Mouse (Mus musculus) midbrain, embryonic 11.5 days (tissue): ENCODE measurements around the gene Gm43191. TPM values are rescaled to one million over a fixed set of nuclear protein-coding genes. Genes with fewer than 3 reads are reported as not detected.

Experiments used
- ATAC-seq: fragments of 200-750 bp; cut with Nextera tagmentation; 2 replicates; pipeline ENCODE4 v1.8.0; 2017; ENCODE audit warnings: moderate TSS enrichment, moderate library complexity; ENCODE audit not compliant: low FRiP score
- DNase-seq: peaks from one replicate; pipeline ENCODE4 v3.0.0; 2015; ENCODE audit warnings: low spot score; ENCODE audit errors: missing footprints
- H3K27ac ChIP-seq: fragments of 300-500 bp; sonication (generic); 2 replicates; pipeline ENCODE4 v1.5.1; 2014; ENCODE audit warnings: low read depth, low read length
- H3K27me3 ChIP-seq: fragments of 300-500 bp; sonication (generic); 2 replicates; pipeline ENCODE4 v1.6.1; 2014; ENCODE audit warnings: mild to moderate bottlenecking, low read length, moderate library complexity, mixed read lengths; ENCODE audit not compliant: control insufficient read depth, insufficient read depth
- H3K36me3 ChIP-seq: fragments of 300-500 bp; sonication (generic); 2 replicates; pipeline ENCODE4 v1.6.1; 2014; ENCODE audit warnings: mild to moderate bottlenecking, low read length, moderate library complexity, mixed read lengths; ENCODE audit not compliant: control insufficient read depth, insufficient read depth
- H3K4me1 ChIP-seq: fragments of 300-500 bp; sonication (generic); 2 replicates; pipeline ENCODE4 v1.6.1; 2014; ENCODE audit warnings: low read length; ENCODE audit not compliant: control insufficient read depth, insufficient read depth
- H3K4me2 ChIP-seq: fragments of 300-500 bp; sonication (generic); 2 replicates; pipeline ENCODE4 v1.6.1; 2014; ENCODE audit warnings: mild to moderate bottlenecking, moderate library complexity
- H3K4me3 ChIP-seq: fragments of 300-500 bp; sonication (generic); 2 replicates; pipeline ENCODE4 v1.5.1; 2014; ENCODE audit warnings: low read depth, low read length
- H3K9ac ChIP-seq: fragments of 300-500 bp; sonication (generic); 2 replicates; pipeline ENCODE4 v1.6.1; 2014; ENCODE audit warnings: low read length
- H3K9me3 ChIP-seq: fragments of 300-500 bp; sonication (generic); 2 replicates; pipeline ENCODE4 v1.6.1; 2016; ENCODE audit warnings: low read length; ENCODE audit not compliant: control insufficient read depth
- WGBS: fragments of 180-500 bp; shearing (Covaris S2); extraction: QIAGEN DNeasy Blood & Tissue Kit; methylation state at CpG from one replicate; pipeline ENCODE4 v1.1.7; 2014; 5-methylcytosine and 5-hydroxymethylcytosine counted together
- polyA plus RNA-seq: library from polyadenylated mRNA; unstranded; fragments of >200 nt; fragmentation: Nextera tagmentation; extraction: Ambion mirVana; gene quantifications from 2 replicates; pipeline ENCODE4 v1.2.1, GENCODE M21; 2014

The Gm43191 gene
- polyA plus RNA-seq, 1 experiment from 2014 or later = not detected

DNA sequence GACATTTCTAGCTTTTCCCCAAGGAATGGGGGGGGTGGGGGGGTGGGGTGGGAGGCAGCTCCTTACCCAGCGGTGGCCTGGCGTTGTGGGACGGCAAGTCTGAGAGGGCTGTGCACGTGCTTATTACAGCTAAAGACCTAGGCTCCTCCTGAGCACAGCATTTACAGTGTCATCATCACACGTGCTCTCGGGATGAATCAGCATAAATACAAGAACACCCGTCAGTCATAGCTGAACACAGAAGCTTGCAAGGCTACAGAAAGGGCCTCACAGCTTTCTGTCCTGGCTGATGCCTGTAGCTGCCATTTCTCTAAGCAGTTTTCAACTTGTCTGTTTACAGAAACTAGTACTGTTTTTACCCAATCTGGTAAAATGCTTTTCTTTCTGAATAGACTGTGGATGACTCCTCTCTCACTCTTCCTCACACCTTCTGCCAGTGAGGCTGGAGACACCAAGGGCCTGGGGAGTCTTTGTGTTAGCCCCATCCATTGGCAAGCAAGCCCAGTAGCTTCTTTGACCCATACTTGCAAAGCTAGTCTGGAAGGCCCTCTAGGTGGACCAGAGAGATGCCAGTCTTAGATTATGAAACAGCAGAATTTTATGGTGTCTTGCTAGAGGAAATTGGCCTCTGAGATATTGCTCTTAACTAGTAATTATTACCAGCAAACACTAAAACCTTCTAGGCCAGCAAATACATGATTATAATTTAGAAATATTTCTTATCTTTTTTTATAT lies 60.3 kb downstream of the Gm43191 start:
- no peaks in the 10 kb centered on the region for H3K27me3 ChIP-seq
- no peak overlapping the region for H3K4me3 ChIP-seq
- H3K9me3 ChIP-seq = no peaks in the 10 kb centered on the region
- DNase-seq (peak; percentile 33), ATAC-seq (no peak)
- no peaks in the 10 kb centered on the region for H3K4me1 ChIP-seq
- H3K27ac ChIP-seq = no peak overlapping the region
- WGBS = 90% methylated on average over 7 of the region's 7 CpGs
- H3K9ac ChIP-seq = no peak overlapping the region
- no peak overlapping the region for H3K4me2 ChIP-seq
- peaks cover 9% of the 10 kb centered on the region for H3K36me3 ChIP-seq

DNA sequence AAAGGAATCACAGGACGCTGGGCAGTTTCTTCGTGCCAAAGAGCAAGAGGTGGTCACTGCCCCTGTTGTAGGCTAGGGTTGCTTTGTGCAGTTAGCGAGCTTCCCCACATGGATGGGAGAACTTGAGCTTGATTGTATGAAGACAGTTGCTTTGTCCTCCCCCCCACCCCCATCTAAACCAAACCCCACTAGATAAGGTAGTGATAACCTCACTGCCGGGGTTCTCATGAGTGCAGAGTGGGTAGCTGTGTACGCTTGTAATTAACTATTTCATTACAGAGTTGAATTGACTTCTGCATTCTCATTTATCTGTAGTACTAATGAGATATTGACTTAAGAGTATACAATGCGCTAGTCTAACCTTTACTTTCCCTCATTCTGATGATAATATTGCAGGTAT lies 62.2 kb downstream of the Gm43191 start:
- WGBS = 89% methylated on average over 6 of the region's 6 CpGs
- H3K27me3 ChIP-seq = no peaks in the 10 kb centered on the region
- no peak overlapping the region for H3K9ac ChIP-seq
- H3K27ac ChIP-seq = no peak overlapping the region
- H3K36me3 ChIP-seq = peaks cover 13% of the 10 kb centered on the region
- peak; percentile 77 for DNase-seq
- no peak for ATAC-seq
- H3K9me3 ChIP-seq = no peaks in the 10 kb centered on the region
- H3K4me1 ChIP-seq = no peaks in the 10 kb centered on the region
- H3K4me3 ChIP-seq = no peak overlapping the region
- no peak overlapping the region for H3K4me2 ChIP-seq

DNA sequence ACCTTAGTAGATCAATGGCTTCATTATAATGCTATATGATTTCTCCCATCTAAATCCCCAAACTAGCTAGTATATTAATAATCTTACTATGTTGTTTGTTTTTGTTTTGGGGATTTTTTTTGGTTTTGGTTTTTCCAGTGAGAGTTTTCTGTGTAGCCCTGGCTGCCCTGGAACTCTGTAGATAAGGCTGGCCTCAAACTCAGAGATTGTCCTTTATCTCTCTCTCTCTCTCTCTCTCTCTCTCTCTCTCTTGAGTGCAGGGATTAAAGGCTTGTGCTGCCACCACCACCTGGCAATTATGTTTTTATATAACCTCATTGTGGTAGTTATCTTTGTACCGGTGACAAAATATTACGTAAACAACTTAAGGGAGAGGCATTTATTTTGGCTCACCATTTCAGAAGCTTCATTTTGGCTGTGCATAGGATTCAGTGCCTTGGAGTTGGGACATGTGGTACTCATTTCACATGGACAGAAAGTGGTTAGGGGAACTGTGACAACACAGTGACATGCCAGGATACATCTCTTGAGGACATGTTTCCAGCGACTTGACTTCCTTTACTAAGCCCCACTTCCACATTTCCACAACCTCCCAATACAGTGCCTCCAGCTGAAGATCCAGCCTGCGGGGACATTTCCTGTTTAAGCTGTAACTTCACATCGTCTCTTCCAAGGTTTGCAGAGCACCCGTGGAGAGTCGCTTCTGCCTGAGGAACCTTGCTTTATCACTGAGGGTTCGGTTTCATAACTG lies 65.6 kb downstream of the Gm43191 start:
- 89% methylated on average over 8 of the region's 8 CpGs for WGBS
- H3K36me3 ChIP-seq = peaks cover 7% of the 10 kb centered on the region
- no peaks in the 10 kb centered on the region for H3K9me3 ChIP-seq
- H3K4me3 ChIP-seq = no peak overlapping the region
- H3K9ac ChIP-seq = no peak overlapping the region
- no peak overlapping the region for H3K4me2 ChIP-seq
- no peak overlapping the region for H3K27ac ChIP-seq
- ATAC-seq (no peak), DNase-seq (peak; percentile 76)
- no peaks in the 10 kb centered on the region for H3K27me3 ChIP-seq
- H3K4me1 ChIP-seq = no peaks in the 10 kb centered on the region

DNA sequence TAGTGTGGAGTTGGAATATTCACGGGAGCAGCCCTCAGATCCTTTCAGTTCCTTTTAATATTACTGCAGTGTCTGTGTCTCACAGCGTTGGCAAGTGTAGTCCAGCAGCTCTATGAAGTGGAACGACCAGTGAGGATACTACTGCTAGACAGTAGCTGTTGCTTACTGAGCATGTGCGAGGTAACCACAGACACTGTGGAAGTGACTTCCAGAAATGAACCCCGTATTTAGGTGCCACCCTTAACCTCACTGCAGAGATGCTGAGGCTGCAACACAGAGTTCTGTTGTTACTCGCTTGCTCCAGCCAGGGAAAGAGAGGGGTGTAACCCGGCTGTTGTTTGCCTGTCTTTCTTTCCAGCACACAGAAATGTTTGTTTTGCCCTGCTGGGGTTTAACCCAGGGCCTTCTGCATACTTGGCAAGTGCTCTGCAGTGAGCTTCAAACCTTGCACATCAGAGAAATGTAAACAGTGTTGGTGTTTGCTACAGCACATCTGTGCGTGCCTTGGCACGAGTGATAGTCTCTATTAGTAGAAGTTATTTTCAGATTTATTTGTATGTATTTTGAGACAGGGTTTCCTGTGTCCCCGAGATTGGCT lies 66.7 kb downstream of the Gm43191 start, which contains the start of gene Trmt13:
Trmt13 (minus strand) TSS at position 293 of the 598 bp plus-strand sequence.
- H3K4me1 ChIP-seq = no peaks in the 10 kb centered on the region
- H3K9ac ChIP-seq = no peak within 1 kb of the TSS
- no peaks in the 10 kb centered on the region for H3K9me3 ChIP-seq
- H3K27ac ChIP-seq = no peak within 1 kb of the TSS
- H3K4me3 ChIP-seq = no peak within 1 kb of the TSS
- H3K27me3 ChIP-seq = no peaks in the 10 kb centered on the region
- no peak within 1 kb of the TSS for H3K4me2 ChIP-seq
- peaks cover 7% of the 10 kb centered on the region for H3K36me3 ChIP-seq
- ATAC-seq = no peak
- no peak for DNase-seq
- WGBS = 85% methylated on average over 10 of the region's 10 CpGs

DNA sequence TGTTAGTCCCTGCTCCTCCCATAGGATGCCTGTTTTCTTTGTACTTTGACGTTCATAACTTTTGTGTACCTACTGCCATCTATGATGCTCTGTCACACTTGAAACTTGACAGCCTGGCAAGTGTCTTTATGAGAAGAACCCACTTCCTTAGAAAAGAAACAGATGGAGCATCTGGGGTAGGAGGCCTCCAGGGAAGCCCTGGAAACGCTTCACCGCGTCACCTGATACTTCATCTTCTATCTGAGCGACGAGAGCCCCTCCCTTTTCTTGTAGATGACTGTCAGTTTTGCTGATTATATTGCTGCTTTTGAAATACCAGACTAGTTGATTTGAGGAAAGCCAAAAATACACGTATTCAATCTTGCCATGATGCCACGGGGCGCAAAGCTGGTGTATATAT lies 76.5 kb downstream of the Gm43191 start:
- H3K4me1 ChIP-seq = no peaks in the 10 kb centered on the region
- DNase-seq (no peak), ATAC-seq (no peak)
- no peak overlapping the region for H3K27ac ChIP-seq
- H3K4me3 ChIP-seq = no peak overlapping the region
- WGBS = 87% methylated on average over 9 of the region's 9 CpGs
- no peaks in the 10 kb centered on the region for H3K9me3 ChIP-seq
- no peaks in the 10 kb centered on the region for H3K27me3 ChIP-seq
- H3K36me3 ChIP-seq = peaks cover 5% of the 10 kb centered on the region; the same call in 1 of the 2 replicates
- no peak overlapping the region for H3K9ac ChIP-seq
- H3K4me2 ChIP-seq = no peak overlapping the region

DNA sequence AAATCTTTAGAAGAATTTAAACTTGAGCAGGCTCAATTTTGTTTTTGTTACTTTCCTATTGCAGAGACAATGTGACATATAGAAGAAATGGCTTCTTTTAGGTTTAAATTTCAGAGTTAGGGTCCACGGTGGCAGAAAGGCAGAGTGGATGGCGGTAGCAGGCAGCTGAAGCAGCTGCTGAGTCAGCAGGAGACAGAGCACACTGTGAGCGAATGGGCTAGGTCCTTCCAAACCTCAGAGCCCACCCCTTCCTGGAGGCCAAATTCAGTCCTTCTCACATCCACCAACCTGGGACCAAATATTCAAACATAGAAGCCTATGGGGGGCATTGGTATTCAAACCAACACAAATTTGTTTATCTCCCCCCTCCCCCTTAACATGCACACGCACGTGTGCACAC lies 79.3 kb downstream of the Gm43191 start:
- Histone ChIP-seq H3K27me3 (no peaks in the 10 kb centered on the region), H3K27ac (no peak overlapping the region), H3K4me2 (no peak overlapping the region), H3K9ac (no peak overlapping the region), H3K4me3 (no peak overlapping the region), H3K4me1 (no peaks in the 10 kb centered on the region), H3K36me3 (no peaks in the 10 kb centered on the region), H3K9me3 (no peaks in the 10 kb centered on the region)
- WGBS = 97% methylated on average over 5 of the region's 5 CpGs
- no peak for DNase-seq
- no peak for ATAC-seq

DNA sequence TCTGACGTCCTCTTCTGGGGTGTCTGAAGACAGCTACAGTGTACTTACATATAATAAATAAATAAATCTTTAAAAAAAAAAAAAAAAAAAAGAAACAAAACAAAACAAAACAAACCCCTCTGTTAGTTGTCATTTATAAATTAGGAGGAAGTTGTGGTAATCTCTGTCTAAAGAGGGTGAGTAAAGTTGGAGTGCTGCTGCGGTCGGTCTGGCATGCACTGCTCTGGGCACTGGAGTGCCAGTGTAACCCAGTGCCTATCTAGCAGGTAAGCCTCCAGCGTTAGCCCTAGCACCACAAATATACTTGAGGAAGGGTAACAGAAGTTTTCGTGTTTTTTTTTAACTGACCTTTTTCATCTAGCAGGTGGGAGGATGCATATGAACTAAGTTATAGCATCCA lies 80.1 kb downstream of the Gm43191 start:
- no peak for ATAC-seq
- no peak for DNase-seq
- WGBS = 85% methylated on average over 5 of the region's 5 CpGs

DNA sequence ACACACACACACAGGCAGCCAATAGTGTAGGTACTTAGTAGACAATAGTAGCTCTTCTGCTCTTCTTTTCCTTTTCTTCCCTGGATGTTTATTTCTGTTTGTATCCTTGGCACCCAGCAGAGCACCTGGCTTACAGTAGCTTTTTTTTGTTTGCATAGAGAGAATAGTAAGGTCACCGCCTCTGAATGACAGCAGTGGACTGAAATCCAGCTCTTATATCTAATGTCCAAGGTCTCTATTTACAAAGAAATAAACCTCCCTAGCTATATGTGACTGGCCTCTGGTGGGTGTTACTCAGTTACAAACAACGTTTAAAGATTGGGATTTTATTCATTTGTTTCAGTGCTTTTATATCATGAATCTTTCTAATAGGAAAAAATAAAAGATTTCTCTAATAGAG lies 81.4 kb downstream of the Gm43191 start:
- Histone ChIP-seq H3K27ac (no peak overlapping the region), H3K4me1 (peaks cover 3% of the 10 kb centered on the region), H3K36me3 (no peaks in the 10 kb centered on the region), H3K4me2 (no peak overlapping the region), H3K9me3 (no peaks in the 10 kb centered on the region), H3K27me3 (no peaks in the 10 kb centered on the region), H3K4me3 (no peak overlapping the region), H3K9ac (no peak overlapping the region)
- ATAC-seq = no peak
- WGBS = 86% methylated on average over 2 of the region's 2 CpGs
- DNase-seq = no peak

More for the DNA sequence above, 80.1 kb downstream of the Gm43191 start:
- H3K4me3 ChIP-seq = no peak overlapping the region
- no peaks in the 10 kb centered on the region for H3K36me3 ChIP-seq
- peaks cover 1% of the 10 kb centered on the region for H3K4me1 ChIP-seq
- no peaks in the 10 kb centered on the region for H3K9me3 ChIP-seq
- no peak overlapping the region for H3K27ac ChIP-seq
- H3K9ac ChIP-seq = no peak overlapping the region
- no peaks in the 10 kb centered on the region for H3K27me3 ChIP-seq
- H3K4me2 ChIP-seq = no peak overlapping the region

DNA sequence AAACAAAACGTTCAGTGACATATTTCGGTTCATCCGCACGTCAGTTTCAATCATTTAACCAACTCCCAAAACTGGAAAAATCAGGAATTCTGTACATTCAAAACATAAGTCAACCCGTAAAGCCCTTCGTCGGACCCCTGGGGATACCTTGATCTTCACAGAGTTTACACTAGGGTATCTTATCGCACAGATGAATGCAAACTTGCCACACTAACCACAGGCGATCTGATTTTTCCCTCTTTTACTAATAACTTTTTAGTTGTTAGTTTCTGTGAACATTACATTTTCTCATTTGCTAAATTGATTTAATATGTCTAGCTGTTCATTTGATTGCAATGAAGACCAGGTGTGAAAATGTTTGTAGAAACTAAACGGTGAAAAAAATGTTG lies 85.5 kb downstream of the Gm43191 start:
- Histone ChIP-seq H3K36me3 (peaks cover 5% of the 10 kb centered on the region), H3K4me1 (peaks cover 3% of the 10 kb centered on the region), H3K4me2 (peak overlapping the region; percentile 64), H3K9me3 (no peaks in the 10 kb centered on the region), H3K27ac (no peak overlapping the region), H3K4me3 (peak overlapping the region; percentile 59), H3K9ac (peak overlapping the region; percentile 82), H3K27me3 (no peaks in the 10 kb centered on the region)
- DNase-seq (no peak), ATAC-seq (no peak)
- WGBS = 11% methylated on average over 10 of the region's 10 CpGs
